Mouse (Mus musculus): ENCODE measurements around the gene Pzp.

DNA sequence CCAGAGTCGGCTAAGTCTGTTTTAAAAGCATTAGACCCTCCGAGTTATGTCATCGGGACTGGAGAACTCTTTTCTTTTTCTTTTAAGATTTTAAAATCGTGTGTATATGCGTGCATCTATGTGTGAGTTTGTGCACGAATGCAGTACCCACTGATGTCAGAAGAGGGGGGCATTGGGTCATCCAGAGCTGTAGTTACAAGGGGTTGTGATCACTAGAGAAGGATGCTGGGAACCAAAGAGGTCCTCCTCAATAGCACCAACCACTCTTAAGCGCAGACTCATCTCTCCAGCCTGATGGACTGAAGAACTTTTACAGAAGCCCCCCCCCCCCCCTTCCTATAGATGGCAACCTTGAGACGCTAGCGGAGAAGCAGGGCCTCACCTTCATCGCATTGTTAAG is 36.4 kb downstream of the Pzp start:
- TF ChIP-seq CTCF (IDR thresholded peaks at IDR 0.05; ENCODE audit: low read depth) = no peak
- TF ChIP-seq EP300 (IDR thresholded peaks at IDR 0.05; ENCODE audit: low read depth) = no peak

All from liver, postnatal 0 days (tissue).